Mouse (Mus musculus) E14TG2a.4 (cell line): Measurements from ENCODE around the gene Katnal1.

Experiments used
- CTCF ChIP-seq: conservative IDR thresholded peaks from 2 replicates; pipeline ENCODE4 v1.5.1; 2014; ENCODE audit warnings: low read length
- NANOG ChIP-seq: IDR thresholded peaks from 2 replicates; pipeline ENCODE4 v1.6.1; 2014; ENCODE audit warnings: borderline replicate concordance, low read length, mixed read lengths
- POU5F1 ChIP-seq: IDR thresholded peaks from 2 replicates; pipeline ENCODE4 v1.6.1; 2014; ENCODE audit warnings: low read length, borderline replicate concordance

DNA sequence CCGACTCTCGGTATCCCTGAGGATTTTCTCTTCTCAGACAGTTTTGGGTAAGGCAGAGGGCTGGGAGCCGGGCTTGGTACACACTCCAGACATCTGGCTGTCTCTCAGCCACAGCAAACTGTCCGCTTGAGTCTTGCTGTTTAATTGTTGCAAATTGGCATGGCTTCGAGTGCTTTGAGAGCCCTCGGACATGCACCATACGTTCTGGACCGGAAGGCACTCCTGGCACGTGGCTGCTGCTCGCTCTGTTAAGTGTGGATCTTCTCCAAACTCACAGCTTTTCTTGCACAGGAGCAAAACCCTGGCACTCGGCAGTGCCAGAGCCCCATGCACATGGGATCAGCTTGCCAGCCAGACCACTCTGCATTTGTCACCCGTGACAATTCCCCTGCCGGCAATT, 106.3 kb downstream of the Katnal1 start:
- no peak for TF ChIP-seq CTCF
- no peak for TF ChIP-seq NANOG
- TF ChIP-seq POU5F1, result no peak
